Mouse (Mus musculus) kidney, adult 2 months (tissue): ENCODE results near the gene Isyna1.

Source experiments
- CTCF ChIP-seq: fragments of 200-500 bp; conservative IDR thresholded peaks from 2 replicates; pipeline ENCODE4 v1.5.1; 2011; ENCODE audit warnings: low read depth, mild to moderate bottlenecking, control low read depth, low read length, moderate library complexity, mixed read lengths; ENCODE audit not compliant: insufficient read depth, insufficient read length
- POLR2A ChIP-seq: fragments of 200-500 bp; IDR thresholded peaks from one replicate; pipeline ENCODE4 v1.6.1; 2011; ENCODE audit warnings: low read depth, low read length, control low read depth

GRCm38 (mm10) chr8:70552836-70553235, 41.3 kb upstream of the Isyna1 start:
- TF ChIP-seq CTCF: no peak
- TF ChIP-seq POLR2A: no peak
